Mouse (Mus musculus): ENCODE results near the gene Psmb3.

- TF ChIP-seq POLR2A (IDR thresholded peaks at IDR 0.05; ENCODE audit: borderline replicate concordance, extremely low read depth, low read depth, low read length) = no peak
- TF ChIP-seq CTCF (IDR thresholded peaks at IDR 0.05; ENCODE audit: insufficient read depth, low read length) = no peak
Measured at GRCm38 (mm10) chr11:97716021-97716420, 12.8 kb downstream of the Psmb3 start.

Data from lung, adult 2 months (tissue).